Mouse (Mus musculus): ENCODE results near the gene Poldip2. TPM values are rescaled to one million over a fixed set of nuclear protein-coding genes. Genes with fewer than 3 reads are reported as not detected.

Gene Poldip2
- polyA plus RNA-seq, 1 experiment: 106 TPM

DNA sequence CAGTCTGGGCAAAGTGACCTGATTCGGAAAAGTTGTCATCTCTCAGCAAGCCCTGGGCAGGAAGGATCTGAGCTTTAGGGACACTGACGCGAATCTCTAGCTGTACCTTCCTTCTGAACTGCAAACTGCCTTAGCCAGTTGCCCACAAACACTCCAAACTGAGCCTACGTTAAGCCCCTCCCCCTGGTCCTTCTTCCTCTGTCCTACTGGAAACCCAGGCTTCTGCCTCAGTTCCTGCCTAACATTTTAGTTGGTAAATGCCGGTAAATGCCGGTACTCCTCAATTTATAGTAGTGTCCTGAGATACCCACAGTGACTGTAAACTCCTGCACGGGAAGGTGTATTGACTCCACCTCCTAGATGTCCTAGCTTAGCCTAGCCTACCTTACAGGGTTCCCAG is 28.4 kb upstream of the Poldip2 start:
- TF ChIP-seq POLR2A (IDR thresholded peaks at IDR 0.05; ENCODE audit: borderline replicate concordance, extremely low read depth, insufficient read depth, insufficient read length, poor library complexity, severe bottlenecking) (no peak), CTCF (IDR thresholded peaks at IDR 0.05; ENCODE audit: borderline replicate concordance, extremely low read depth, insufficient read depth, insufficient read length) (no peak)
- no peak for DNase-seq (ENCODE audit: low read depth)

DNA sequence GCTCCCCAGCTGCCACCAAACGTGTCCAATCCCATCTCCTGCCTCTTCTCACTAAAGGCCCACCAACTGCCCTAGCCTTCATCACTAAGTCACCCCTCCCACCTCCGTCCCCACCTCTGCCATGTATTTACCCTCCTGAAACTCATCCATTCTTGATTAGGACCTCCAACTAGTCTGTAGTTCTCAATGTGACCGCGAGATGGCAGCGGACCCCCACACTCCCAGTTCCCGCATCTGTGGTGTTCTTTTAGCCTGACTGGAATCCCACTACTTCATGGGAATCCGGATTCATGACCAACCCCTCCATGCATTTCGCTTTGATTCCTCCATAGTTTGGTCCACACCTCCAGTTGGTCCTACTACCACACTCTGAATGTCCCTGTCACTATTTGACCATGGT is 23.8 kb upstream of the Poldip2 start:
- no peak for TF ChIP-seq POLR2A (IDR thresholded peaks at IDR 0.05; ENCODE audit: borderline replicate concordance, extremely low read depth, insufficient read depth, insufficient read length, poor library complexity, severe bottlenecking)
- peak; percentile 96 for TF ChIP-seq CTCF (IDR thresholded peaks at IDR 0.05; ENCODE audit: borderline replicate concordance, extremely low read depth, insufficient read depth, insufficient read length)
- peak; percentile 82 for DNase-seq (ENCODE audit: low read depth)

DNA sequence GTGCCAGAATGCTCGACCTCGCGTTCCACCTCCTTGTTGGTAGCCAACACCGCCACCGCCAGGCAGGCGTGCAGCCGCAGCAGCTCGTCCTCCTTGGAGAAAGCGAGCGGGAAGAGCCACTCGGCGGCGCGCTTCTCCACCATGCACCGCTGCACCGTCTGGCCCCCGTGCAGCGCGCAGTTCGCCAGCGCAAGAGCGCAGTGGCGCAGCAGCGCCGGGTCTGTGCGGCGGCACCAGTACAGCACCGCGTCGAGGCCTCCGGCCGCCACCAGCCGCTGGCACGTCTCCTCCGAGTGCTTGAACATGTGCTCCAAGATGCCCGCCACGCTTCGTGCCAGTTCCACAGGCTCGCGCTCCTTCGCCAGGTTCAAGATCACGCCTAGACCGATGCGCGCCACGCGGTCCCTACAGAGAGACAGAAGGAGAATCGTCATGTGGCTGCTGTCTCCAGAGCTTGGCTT is 21.2 kb upstream of the Poldip2 start:
- TF ChIP-seq POLR2A (IDR thresholded peaks at IDR 0.05; ENCODE audit: borderline replicate concordance, extremely low read depth, insufficient read depth, insufficient read length, poor library complexity, severe bottlenecking): no peak
- peak; percentile 24; the same call in 1 of the 2 replicates for TF ChIP-seq CTCF (IDR thresholded peaks at IDR 0.05; ENCODE audit: borderline replicate concordance, extremely low read depth, insufficient read depth, insufficient read length)
- DNase-seq (ENCODE audit: low read depth): peak; percentile 86

DNA sequence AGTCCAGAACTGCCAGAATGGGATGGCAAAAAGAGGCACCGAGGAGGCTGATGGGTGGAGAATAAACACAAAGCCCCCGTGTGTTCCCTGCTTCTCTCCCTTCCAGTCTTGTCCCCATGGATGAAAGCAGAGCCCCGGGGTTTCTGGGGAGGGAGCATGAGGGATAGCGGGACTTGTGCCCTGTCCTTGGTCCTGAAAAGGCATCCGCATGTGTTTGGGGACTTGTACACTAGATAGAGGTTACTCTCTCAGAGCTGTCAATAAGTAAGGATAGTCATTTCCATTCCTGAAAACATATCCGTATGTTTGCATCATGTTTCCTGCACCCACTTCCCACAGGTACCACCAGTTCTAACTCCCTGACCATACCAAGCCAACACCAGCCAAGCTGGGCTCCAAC is 16.1 kb upstream of the Poldip2 start:
- peak; percentile 42 for DNase-seq (ENCODE audit: low read depth)
- TF ChIP-seq POLR2A (IDR thresholded peaks at IDR 0.05; ENCODE audit: borderline replicate concordance, extremely low read depth, insufficient read depth, insufficient read length, poor library complexity, severe bottlenecking) (no peak), CTCF (IDR thresholded peaks at IDR 0.05; ENCODE audit: borderline replicate concordance, extremely low read depth, insufficient read depth, insufficient read length) (no peak)

DNA sequence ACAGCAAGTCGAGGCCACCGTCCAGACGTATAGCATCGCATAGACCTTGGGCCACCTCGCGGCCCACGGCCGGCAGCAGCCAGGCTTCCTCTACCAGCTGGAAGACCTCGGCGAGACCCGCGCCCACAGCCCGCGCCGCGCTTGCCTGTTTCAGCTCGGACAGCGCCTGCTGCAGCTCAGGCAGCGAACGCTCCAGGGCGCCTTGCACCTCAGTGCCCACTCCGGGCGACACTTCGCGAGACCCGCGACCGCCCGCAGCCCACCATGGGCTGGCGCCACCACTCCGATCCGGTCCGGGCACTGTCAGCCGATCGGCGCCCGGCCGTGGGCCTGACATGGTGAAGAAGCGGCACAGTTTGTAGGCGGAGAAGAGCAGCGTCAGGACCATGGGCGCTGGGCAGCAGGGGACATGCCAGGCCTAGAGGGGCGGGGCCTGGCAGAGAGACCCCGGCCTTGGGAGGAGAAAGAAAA is 14.9 kb upstream of the Poldip2 start:
- no peak for TF ChIP-seq CTCF (IDR thresholded peaks at IDR 0.05; ENCODE audit: borderline replicate concordance, extremely low read depth, insufficient read depth, insufficient read length)
- TF ChIP-seq POLR2A (IDR thresholded peaks at IDR 0.05; ENCODE audit: borderline replicate concordance, extremely low read depth, insufficient read depth, insufficient read length, poor library complexity, severe bottlenecking): no peak
- DNase-seq (ENCODE audit: low read depth): no peak

DNA sequence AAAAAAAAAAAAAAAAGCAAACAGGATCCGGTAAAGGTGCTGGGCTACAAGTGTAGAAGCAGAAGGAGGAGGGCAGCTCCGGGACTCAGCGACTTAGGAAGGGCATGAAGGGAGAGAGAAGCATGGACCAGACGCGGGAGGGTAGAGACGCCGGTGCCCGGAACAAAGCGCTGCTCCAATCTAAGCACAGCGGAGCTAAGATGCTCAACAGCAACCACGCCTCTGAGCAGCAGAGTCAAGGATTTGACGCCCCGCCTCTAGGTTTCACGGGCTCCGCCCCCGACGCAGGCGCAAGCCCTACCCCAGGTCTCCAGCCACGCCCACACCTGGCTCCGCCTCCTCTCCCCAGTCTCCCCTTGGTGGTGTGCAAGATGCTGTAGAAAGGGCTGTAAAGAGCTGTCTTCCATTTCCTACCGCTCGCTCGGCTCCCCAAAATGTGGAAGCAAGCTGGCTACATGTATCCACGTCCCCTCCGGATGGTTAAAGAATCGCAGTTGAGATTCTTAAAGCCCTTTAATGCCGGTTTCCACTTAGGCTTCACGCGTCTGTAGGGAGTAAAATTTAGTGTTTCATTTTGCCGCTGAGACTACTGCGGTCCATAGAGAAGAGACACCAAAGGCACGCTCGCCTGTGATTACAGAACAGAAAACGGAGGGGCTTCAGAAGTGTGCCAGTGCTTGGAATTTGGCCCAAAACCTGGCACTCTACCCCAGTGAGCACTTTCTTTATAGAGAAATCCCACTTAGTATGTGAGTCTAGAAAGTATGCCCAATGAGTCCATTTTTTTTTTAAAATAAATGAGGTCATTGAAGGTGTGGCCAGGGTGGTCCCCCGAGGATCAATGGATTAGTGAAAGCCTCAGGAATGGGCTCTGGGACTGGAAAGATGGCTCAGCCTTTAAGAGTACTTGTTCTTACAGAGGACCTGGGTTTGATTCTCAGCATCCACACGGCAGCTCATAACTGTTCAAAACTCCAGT is 14.2 kb upstream of the Poldip2 start, which contains the start of gene Sarm1:
TSS of gene Sarm1 (minus strand) at position 211 of the 979 bp plus-strand sequence.
- TF ChIP-seq POLR2A (IDR thresholded peaks at IDR 0.05; ENCODE audit: borderline replicate concordance, extremely low read depth, insufficient read depth, insufficient read length, poor library complexity, severe bottlenecking) (peak; percentile 85; the same call in 1 of the 2 replicates), CTCF (IDR thresholded peaks at IDR 0.05; ENCODE audit: borderline replicate concordance, extremely low read depth, insufficient read depth, insufficient read length) (peak; percentile 8; the same call in 1 of the 2 replicates)
- DNase-seq (ENCODE audit: low read depth): peak; percentile 99

DNA sequence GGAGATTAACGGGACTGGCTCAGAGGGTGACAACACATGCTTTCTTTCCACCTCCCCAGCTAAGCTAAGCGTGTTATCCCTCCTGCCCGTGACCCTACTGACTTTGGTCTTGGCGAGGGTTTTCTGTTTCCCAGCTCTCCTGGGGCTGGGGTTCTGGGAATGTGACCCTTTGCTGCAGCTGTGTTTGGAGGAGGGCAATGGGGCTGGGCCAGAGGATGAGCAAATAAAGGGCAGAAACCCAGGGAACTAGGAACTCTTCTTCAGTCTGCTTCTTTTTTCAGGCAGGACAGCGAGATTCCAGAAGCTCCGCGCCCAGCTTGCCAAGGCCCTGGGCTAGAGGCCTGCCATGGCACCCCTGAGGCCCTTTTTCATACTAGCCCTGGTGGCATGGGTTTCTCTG is 13.0 kb upstream of the Poldip2 start, which contains the start of gene Vtn:
TSS of gene Vtn (plus strand) at position 88 of the 400 bp plus-strand sequence.
- TF ChIP-seq CTCF (IDR thresholded peaks at IDR 0.05; ENCODE audit: borderline replicate concordance, extremely low read depth, insufficient read depth, insufficient read length): no peak
- no peak for TF ChIP-seq POLR2A (IDR thresholded peaks at IDR 0.05; ENCODE audit: borderline replicate concordance, extremely low read depth, insufficient read depth, insufficient read length, poor library complexity, severe bottlenecking)
- DNase-seq (ENCODE audit: low read depth): no peak

DNA sequence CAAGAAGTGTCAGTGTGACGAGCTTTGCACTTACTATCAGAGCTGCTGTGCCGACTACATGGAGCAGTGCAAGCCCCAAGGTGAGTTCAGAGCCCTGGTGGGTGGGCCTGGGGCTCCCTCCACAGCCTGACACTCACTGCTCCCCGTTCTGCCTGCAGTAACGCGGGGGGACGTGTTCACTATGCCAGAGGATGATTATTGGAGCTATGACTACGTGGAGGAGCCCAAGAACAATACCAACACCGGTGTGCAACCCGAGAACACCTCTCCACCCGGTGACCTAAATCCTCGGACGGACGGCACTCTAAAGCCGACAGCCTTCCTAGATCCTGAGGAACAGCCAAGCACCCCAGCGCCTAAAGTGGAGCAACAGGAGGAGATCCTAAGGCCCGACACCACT is 12.4 kb upstream of the Poldip2 start:
- no peak for DNase-seq (ENCODE audit: low read depth)
- TF ChIP-seq POLR2A (IDR thresholded peaks at IDR 0.05; ENCODE audit: borderline replicate concordance, extremely low read depth, insufficient read depth, insufficient read length, poor library complexity, severe bottlenecking) (no peak), CTCF (IDR thresholded peaks at IDR 0.05; ENCODE audit: borderline replicate concordance, extremely low read depth, insufficient read depth, insufficient read length) (no peak)

DNA sequence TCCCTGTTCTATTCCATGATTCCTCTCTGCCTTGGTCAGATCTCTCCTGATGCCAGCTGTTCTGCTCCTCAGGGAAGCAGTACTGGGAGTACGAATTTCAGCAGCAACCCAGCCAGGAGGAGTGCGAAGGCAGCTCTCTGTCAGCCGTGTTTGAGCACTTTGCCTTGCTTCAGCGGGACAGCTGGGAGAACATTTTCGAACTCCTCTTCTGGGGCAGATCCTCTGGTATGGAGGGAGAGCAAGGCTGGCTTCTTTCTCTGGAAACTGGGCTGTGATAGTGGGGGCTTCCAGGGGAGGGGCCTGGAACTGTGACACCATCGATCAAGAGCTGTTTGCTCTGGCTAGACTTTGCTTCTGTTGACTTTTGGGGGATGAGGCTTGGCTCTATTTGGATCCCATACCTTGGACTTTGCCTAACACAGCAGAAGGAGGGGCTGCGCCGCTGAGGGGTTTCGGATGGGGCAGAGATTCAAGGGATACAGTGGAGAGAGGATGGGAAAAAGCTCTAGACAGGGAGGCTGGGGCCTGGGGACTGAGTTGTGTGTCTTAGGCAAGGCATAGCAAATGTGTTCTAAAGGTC is 11.3 kb upstream of the Poldip2 start:
- no peak for DNase-seq (ENCODE audit: low read depth)
- TF ChIP-seq POLR2A (IDR thresholded peaks at IDR 0.05; ENCODE audit: borderline replicate concordance, extremely low read depth, insufficient read depth, insufficient read length, poor library complexity, severe bottlenecking) (no peak), CTCF (IDR thresholded peaks at IDR 0.05; ENCODE audit: borderline replicate concordance, extremely low read depth, insufficient read depth, insufficient read length) (no peak)

DNA sequence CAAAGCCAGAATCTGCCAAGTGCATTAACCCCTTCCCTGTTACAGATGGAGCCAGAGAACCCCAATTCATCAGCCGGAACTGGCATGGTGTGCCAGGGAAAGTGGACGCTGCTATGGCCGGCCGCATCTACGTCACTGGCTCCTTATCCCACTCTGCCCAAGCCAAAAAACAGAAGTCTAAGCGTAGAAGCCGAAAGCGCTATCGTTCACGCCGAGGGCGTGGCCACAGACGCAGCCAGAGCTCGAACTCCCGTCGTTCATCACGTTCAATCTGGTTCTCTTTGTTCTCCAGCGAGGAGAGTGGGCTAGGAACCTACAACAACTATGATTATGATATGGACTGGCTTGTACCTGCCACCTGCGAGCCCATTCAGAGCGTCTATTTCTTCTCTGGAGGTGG is 10.5 kb upstream of the Poldip2 start:
- no peak for DNase-seq (ENCODE audit: low read depth)
- TF ChIP-seq CTCF (IDR thresholded peaks at IDR 0.05; ENCODE audit: borderline replicate concordance, extremely low read depth, insufficient read depth, insufficient read length) (no peak), POLR2A (IDR thresholded peaks at IDR 0.05; ENCODE audit: borderline replicate concordance, extremely low read depth, insufficient read depth, insufficient read length, poor library complexity, severe bottlenecking) (no peak)
